Mouse (Mus musculus) CD8-positive naive resting alpha-beta T cell, adult 2 months (primary cell): ENCODE measurements around the gene Hyal3.

Source experiments
- DNase-seq, 2 experiments: peaks; one replicate each; pipeline ENCODE4 v3.0.0; 2022; ENCODE audit warnings: low read depth in 2 of 2, low spot score in 2 of 2

Hyal3 gene

GRCm38 (mm10) chr9:107617461-107617860, 36.8 kb downstream of the Hyal3 start:
- DNase-seq: no peak

- DNase-seq: no peak
These were observed 37.5 kb downstream of the Hyal3 start for GRCm38 (mm10) chr9:107618098-107618497.

DNA sequence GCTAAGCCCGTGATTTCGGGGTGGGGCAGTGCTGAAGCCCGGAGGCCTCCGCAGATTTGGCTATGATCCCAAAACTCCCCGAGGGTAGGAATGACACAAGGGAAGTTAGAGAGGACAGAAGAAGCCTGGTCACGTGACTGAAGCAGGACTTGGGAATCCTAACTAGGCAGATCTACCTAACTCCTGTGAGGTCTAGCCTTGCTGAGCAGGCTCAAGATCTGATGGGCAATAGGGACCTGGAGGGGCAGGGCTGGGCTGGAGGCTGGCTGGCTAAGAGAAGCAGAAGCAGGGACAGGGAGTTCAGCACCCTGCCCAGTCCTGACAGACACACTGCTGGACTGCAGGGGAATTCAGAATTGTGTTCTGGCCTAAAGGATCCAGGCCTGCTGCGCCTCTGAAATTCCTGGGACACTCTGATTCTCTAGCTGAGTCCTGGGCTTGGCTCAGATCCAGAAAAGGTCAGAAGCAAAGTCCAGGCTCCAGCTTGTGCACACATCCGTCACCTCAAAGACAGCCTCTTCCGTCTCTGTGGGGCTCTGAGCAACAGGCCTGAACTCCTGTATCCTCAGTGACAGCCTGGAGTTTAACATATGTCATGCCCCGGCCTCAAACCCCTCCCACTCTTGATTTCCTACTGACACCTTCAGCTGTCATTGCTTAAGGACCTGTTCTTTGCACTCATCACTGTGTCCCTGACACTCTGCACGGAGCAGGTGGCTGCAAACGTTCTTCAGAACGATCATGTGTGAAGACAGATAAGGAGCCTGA, 38.3 kb downstream of the Hyal3 start:
- DNase-seq: no peak

GRCm38 (mm10) chr9:107619546-107619879, 38.9 kb downstream of the Hyal3 start:
- no peak for DNase-seq

DNA sequence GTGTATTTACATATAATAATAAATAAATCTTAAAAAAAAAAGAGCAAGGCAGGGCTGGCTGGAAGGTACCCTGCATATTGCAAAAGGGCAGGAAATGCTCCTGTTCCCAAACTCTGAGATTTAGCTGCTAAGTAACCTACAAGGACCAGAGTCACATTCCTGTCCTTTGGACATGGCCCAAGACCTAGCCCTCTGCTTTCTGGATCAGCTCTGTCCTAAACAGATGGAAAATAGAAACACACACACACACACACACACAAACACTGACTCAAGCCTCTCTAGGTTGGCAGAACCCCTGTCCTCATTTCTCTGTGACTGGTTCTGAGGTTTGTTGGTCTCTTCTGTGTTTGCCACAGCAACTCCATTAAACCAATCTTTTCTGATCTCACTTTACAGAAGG, 40.3 kb downstream of the Hyal3 start:
- DNase-seq: no peak

DNA sequence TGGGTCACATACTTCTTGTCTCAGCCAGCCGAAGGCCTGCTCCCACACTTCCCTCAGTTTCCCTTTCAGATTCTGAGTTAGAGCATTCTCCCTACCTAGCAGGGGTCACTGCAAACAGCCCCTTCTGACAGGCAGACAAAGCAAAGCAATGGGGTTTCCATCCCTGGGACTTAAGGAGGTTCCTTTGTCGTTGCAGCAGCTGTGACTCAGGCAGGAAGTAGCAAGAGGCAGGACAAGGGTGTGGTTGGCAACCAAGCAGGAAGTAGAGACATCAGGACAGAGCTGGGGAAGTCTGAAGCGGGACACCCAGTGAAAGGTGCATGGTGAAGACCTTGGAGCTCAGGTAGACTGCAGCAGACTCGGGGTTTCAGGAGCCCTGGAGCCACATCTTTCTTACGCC, 43.9 kb downstream of the Hyal3 start:
- DNase-seq: peak; percentile 35 to 42

DNA sequence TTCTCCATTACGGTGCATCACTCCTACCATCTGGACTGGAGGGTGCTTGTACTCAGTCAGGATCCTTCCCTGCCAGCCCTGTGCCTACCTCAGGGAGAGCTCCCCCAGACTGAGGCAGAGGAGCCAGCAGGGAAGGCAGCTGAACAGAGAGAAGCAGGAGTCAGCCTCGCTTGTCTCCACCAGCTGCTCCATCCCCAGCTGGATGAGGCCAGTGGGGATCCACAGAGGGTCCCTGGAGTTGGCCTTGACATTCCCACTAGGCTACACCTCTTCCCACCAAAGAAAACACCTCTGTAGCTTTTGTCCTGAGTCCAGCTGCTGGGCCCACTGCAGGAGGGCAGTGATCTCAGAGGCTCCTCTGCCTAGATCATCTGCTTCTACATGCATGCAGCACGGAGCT, 44.3 kb downstream of the Hyal3 start:
- DNase-seq: no peak

- DNase-seq: no peak
These were observed 44.9 kb downstream of the Hyal3 start for GRCm38 (mm10) chr9:107625351-107626128.

DNA sequence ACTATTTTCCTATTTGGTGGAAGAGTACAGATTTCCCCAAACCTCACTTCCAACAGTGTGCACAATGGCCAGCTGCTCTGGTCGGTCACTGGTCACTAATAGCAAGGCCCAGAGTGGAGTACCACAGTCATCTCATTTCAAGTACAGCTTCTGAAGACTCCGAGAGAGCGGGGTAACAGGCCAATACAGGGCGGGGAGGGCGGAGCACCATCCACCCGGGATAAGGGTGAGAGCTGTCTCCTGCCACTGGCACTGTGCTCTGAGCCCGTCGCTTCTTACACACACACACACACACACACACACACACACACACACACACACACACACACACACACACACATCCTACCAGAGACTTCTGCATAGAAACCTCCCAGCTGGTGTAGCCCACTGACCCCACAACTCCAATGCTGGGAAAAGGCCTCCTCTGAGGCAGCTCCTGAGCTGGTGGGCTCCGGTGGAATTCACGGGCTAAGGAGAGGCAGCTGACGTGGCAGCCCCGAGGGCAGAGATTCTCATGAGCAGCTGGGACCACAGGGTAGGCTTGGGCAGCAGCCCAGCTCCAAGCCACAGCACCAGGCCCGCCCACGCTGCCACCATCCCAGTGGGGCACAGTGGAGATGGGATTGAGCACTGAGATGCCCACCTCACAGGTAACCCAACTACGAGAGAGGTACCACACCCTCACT, 45.7 kb downstream of the Hyal3 start:
- DNase-seq: no peak

DNA sequence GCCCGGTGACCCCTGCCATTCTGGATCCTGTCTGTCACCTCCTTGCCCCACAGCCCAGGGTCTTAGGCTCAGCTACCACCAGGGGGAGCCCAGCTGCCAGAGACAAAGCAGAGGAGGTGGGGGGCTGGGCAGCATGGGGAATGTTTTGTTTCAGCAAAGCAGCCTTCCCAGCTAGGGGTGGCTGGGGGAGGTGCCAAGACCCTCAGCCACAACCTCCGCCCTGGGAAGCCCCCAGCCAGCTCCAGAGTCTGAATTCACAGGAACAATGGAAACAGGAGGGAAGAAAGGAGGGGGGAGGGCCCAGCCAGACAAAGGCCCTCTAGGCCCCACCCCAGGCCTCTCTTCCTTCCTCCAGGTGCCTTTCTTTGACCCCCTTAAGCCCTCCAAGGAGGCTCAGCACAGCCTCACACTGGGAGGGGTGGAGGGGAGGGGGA, 46.2 kb downstream of the Hyal3 start:
- peak; percentile 79 to 88 for DNase-seq

GRCm38 (mm10) chr9:107627387-107628255, 47.0 kb downstream of the Hyal3 start:
- DNase-seq: no peak

DNA sequence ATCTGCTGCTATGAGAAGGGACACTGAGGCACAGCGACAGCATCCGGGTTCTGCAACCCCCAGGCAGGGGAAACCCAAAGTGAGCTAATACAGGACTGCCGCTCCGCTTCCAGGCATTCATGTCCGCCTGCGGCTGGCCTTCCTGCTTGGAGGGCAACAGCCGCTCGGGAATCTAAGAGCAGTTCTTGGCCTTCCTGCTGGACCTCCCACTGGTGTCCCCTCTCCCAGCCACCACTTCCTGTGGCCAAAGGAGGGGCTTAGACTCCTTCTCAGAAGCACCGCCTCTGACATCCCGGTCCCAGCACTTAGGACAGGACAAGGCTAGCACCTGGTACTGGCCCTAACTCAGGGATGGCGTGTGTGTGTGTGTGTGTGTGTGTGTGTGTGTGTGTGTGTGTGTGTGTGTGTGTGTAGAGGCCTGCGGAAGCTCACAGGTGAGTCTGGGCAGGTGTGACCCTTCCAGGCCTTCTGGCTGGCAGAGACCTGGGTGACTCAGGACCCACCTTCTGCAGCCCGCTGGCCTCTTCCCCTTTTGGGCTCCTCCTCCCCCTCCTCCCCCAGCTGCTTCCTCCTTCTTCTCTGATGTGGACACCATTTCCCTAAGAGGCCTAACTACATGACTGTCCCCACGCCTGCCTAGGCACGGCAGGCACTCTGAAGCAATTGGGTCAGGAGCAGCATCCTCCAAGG, 48.2 kb downstream of the Hyal3 start:
- DNase-seq: no peak

GRCm38 (mm10) chr9:107629411-107629730, 48.8 kb downstream of the Hyal3 start:
- DNase-seq: no peak

- peak in 1 of 2 experiments; percentile 33 for DNase-seq
These were observed 49.3 kb downstream of the Hyal3 start for GRCm38 (mm10) chr9:107629901-107630425.

DNA sequence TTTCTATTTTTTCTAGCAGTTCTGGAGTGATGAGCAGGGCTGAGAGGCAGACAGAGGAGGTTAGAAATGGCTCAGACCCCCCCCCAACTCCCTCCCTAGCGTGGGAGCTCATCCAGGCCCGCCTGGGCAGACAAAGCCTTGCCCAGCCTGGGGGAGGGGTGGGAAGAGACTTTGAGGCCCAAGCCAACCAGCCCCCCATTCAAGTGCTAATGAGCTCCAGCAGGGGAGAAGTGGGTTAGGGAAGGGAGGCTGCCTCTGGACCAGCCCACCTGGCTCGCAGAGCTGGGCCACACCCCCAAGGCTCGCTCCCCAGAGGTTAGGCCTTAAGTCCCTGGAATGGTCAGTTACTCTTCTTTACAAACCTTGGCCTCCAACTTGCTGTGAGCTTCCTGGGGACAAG, 50.0 kb downstream of the Hyal3 start:
- DNase-seq: no peak

DNA sequence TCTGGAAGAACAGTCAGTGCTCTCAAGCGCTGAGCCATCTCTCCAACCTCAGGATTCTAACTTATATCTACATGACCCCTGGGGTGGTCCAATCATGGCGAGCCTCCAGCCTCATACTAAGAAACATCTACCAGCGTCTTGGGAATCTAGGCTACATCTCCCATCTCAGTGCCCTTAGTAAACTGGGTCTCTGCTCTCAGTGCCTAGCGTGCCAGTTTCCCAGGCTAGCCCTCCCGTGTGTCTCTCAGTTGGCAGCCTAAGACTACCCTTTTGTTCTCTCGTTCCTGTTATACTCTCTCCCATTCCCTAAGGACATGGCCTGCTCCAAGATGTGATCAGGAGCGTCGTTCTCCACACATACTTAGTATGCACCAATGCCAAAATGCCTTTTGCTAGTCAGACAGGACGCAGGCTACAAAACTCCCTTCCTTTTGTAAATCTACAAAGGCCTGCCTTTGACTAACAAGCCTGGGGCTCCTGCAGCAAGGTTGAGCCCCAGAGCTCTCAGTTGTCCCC, 50.8 kb downstream of the Hyal3 start:
- no peak for DNase-seq

DNA sequence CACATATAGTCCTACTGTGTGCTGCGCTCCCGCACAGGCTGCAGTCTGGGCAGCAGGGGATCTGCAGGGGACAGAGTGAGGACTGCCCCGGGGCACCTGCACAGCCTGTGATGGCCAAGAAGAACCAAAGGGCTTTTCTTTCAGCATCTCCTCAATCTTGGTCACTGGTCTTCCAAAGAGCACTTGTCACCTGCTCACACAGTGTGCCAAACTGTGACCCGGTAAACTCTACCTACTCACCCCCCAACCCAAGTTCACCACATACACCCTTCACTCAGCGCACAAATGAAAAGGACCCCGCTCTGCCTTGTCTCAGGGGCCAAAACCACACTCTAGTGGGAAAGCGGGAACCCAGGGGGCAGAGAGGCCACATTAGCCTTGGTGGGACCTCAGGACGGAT, 51.2 kb downstream of the Hyal3 start:
- DNase-seq: no peak

GRCm38 (mm10) chr9:107632478-107632877, 51.9 kb downstream of the Hyal3 start:
- DNase-seq: no peak

DNA sequence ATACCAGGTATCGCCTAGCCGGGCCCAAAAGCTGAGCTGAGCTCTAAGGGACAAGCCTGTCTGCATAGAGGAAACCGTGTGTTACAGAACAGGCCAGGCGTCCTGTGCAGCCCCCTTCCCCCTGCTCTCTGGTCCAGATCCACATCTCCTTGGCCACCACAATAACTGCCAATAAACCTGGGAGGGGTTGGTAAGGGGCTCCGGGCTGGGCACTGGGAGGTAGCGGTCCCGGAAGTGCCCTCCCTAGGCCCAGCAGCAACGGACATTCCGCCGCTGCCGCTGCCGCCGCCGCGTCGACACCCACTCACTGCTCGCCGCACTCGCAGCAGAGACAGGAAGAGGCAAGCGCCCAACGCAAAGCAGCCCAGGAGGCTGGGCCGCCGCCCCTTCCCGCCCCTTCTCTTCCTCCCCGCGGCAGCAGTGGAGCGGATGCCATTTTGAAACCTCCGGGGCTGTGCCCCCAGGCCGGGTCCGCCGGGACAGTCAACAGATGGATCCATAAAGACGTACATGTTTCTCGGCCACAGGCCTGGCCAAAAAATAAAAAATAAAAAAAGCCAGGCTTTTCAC, 52.6 kb downstream of the Hyal3 start:
- peak; percentile 75 to 83 for DNase-seq
